Mouse (Mus musculus) left cerebral cortex, postnatal 25 days (tissue): Measurements from ENCODE around the gene Kcnh1. TPM values are rescaled to one million over a fixed set of nuclear protein-coding genes. Genes with fewer than 3 reads are reported as not detected.
A peak's percentile ranks its signal among the peaks of the same experiment; 100 is the strongest.

Experiments
- DNase-seq, 2 experiments: peaks; one replicate each; pipeline ENCODE4 v3.0.0; 2022; ENCODE audit warnings: low spot score in 2 of 2, mixed read lengths in 1 of 2
- intact Hi-C: fragments of 180-260 bp; cut with DNase I; formaldehyde crosslinking; loops from one replicate; pipeline ENCODE4 v1.15.1; 2025
- total RNA-seq, 2 experiments: library from RNA; stranded (reverse); gene quantifications; 2 replicates each; pipeline ENCODE4 v1.2.3; 2021

The Kcnh1 gene
- total RNA-seq, 2 experiments from 2014 or later: 76.5 to 81.5 TPM

DNA sequence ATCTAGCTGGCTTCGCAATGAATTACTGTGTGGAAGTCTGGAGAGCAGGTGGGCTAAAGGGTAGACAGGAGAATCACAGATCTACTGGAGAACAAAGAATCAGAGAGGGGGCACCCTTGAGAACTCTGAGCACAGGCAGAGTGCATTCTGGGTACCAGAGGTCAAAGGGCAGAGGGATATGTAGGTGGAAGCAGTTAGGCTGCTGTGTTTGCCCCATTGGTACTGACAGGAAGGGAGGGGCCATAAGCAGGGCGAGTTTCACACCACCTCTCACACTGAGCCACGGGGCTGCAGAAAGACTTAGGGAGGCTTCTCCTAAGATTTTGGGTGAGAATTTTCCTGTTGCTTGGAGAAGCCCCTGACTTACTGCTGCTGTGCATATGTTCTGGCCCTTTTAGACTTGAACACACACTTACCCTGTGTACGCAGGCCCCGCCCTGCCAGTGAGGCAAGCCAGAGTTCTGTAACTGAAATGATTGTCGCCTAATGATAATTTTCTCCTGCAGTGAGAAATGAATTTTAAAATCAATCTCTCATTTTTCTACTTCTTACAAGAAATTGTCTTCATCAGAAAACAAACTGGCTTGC is 121.4 kb downstream of the Kcnh1 start:
- DNase-seq: no peak
- intact Hi-C loops: no loop called here

DNA sequence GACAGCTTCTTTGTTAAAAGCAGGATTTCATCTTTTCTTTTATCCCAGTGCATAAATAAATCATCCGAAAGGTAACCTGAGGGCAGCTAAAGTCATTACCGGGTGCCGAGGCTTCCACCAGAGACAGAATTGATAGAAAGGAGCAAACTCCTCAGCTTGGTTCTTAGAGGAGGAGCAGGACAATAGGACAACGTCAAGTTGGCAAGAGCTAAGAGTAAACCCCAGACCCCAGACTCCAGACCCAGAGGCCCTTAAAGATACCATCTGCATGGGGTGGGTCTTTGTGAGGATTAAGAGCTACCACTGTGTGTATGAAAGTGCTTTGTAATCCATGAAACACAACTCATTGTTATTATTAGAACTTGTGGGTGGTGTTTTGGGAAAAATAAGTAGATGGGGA is 121.9 kb downstream of the Kcnh1 start:
- no peak for DNase-seq
- intact Hi-C loops: no loop called here

DNA sequence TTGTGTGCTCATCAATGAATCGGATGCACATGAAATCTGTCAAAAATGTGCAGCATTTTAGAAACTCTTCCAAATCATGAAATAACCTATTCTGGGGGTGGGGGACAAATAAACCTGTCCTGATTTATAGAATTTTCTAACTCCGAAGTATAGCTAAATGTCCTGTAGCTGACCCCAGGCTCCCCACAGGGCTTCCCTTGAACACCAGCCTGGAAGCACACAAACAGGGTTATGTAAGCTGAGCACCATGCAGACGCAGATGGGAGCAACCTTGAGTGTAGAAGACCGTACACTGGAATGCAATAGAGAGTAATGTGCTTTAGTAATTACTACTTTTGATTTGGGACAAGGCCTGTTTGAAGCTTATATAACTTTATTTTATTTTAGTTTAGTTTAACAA is 122.4 kb downstream of the Kcnh1 start:
- DNase-seq: no peak
- intact Hi-C loops: no loop called here

DNA sequence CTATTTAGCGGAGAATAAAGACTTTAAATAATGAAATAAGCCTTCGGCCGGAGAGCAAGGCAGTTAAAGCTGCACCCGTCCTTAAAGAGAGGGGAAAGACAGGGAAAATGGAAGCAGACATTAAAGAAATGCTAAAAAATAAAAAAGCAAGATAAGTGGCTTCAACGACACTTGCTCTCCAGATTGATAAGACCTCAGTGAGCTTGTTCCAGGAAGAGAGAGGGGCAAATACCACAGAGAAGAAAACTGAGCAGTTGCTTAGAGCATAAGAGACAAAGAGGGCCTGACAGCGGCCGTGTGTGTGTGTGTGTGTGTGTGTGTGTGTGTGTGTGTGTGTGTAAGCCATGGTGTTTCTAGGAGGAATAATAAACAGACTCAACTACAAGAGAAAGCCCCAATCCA is 123.0 kb downstream of the Kcnh1 start:
- intact Hi-C loops: no loop called here
- no peak for DNase-seq

GRCm38 (mm10) chr1:192314044-192314443 is 123.5 kb downstream of the Kcnh1 start:
- intact Hi-C loops: no loop called here

GRCm38 (mm10) chr1:192315392-192316070 is 125.0 kb downstream of the Kcnh1 start:
- no peak for DNase-seq
- intact Hi-C loops: no loop called here

More at GRCm38 (mm10) chr1:192314044-192314443, 123.5 kb downstream of the Kcnh1 start:
- DNase-seq: no peak

GRCm38 (mm10) chr1:192324223-192324622 is 133.6 kb downstream of the Kcnh1 start:
- no peak for DNase-seq
- intact Hi-C loops: no loop called here

- intact Hi-C loops: no loop called here
- DNase-seq: no peak
Measured at GRCm38 (mm10) chr1:192327052-192327451, 136.5 kb downstream of the Kcnh1 start.

DNA sequence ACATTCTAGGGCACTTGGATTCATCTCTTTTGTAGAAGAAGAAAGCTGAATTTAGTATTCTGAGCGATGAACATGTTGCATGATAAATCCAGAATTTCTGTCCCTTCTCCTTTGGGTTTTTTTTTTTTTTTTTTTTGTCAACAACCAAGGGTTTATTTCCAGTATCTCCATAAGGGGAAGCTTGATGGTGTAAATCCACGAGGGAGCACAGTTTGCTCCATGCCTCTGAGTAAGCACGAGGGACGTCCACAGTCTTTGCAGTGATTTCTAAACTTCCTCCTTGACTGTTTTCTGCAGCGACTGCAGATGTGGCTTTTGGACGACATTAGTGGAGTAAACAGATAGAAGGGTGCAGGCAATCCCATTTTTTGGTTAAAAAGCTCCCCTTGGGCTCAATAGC is 140.6 kb downstream of the Kcnh1 start:
- DNase-seq: peak in 1 of 2 experiments; percentile 70
- intact Hi-C loops: loop anchor here (5.0 kb wide), 1 partner anchor 256 kb away; no protein-coding TSS in a partner anchor

DNA sequence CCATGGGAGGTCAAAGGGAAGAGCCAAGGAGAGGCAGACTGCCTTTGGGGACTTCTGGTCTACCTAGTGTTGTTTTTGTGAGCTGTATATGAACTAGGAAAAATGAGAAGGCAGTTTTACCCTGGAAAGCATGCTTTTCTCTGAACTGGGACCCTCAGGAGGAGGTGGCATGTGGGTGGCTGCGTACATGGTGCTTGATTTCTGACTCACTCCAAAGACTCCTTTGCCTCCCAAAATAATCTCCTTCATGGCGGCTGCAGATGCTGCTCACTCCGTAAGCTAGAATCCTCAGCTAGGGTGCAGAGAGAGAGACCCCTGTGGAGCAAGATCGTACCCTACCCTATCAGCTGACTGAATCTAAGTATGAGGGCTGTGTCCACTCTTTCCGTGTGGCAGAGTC is 145.5 kb downstream of the Kcnh1 start:
- intact Hi-C loops: no loop called here
- peak in 1 of 2 experiments; percentile 90 for DNase-seq

- DNase-seq: no peak
- intact Hi-C loops: loop anchor here (5.0 kb wide), 1 partner anchor 147 kb away; the partner anchor contains the start of gene Kcnh1
Measured at GRCm38 (mm10) chr1:192339361-192340077, 148.9 kb downstream of the Kcnh1 start.

DNA sequence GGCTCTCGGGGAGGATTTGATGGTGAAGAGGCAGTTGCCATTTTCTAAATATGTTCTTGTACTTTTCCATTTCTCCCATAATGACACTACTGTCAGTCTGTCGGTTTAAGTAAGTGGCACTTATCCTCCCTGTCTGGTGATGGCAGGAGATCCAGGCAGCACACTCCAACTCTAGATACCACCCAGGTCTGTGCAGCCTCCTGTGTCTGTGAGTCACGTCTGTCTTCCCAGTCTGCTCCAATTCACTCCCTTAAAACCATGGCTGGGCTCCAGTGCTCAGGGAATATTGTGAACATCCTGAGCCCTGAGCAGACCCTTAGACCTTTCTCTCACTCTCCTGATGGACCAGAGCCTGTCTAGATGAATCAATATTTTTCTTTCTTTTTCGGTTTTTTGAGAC is 151.2 kb downstream of the Kcnh1 start:
- intact Hi-C loops: loop anchor here (5.0 kb wide), 1 partner anchor 149 kb away; the partner anchor contains the start of gene Kcnh1
- peak in 1 of 2 experiments; percentile 75 for DNase-seq

- no peak for DNase-seq
- intact Hi-C loops: loop anchor here (5.0 kb wide), 1 partner anchor 152 kb away; the partner anchor contains the start of gene Kcnh1
Measured at GRCm38 (mm10) chr1:192343996-192344395, 153.4 kb downstream of the Kcnh1 start.

GRCm38 (mm10) chr1:192347327-192347726 is 156.8 kb downstream of the Kcnh1 start:
- intact Hi-C loops: no loop called here
- no peak for DNase-seq

DNA sequence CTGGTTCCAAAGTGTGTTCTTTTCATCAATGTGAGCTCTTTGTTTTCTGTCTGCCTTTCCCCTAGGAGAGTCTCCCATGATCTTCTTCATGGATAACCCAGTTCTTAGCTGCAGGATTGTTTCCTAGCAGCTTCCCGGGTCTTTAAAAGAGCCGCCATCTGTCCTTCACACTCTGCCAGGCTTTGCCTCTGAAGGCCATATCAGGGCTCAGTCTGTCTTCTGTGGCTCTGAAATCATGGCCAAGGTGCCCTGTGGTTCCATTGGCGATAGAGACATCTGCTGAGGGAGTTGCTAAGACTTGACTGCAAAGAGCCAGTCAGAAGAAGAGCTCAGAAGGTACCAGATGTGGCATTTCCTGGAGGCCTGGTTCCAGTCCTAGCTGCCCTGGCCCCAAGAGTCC is 165.7 kb downstream of the Kcnh1 start:
- no peak for DNase-seq
- intact Hi-C loops: loop anchor here (5.0 kb wide), 1 partner anchor 89 kb away; no protein-coding TSS in a partner anchor

DNA sequence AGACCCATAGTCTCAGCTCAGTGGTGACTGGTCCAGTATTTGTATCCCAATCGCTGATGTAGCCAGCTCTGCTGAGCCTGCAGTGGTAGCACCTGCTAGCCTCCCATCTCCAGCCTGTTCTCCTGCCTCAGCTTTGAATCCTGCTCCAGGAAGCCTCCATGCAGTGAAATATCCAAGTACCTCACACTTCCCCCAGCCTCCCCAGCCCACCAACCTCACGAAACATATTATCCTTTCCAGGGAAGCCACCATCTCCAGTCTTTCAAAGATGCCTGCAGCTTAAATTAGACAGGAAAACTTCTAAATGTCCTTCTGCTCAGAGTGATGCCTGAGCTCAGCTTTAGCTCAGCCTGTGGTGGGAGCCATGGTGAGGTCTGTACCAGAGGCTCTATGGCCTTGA is 168.6 kb downstream of the Kcnh1 start:
- intact Hi-C loops: loop anchor here (5.0 kb wide), 1 partner anchor 92 kb away; no protein-coding TSS in a partner anchor
- DNase-seq: peak in 1 of 2 experiments; percentile 89

DNA sequence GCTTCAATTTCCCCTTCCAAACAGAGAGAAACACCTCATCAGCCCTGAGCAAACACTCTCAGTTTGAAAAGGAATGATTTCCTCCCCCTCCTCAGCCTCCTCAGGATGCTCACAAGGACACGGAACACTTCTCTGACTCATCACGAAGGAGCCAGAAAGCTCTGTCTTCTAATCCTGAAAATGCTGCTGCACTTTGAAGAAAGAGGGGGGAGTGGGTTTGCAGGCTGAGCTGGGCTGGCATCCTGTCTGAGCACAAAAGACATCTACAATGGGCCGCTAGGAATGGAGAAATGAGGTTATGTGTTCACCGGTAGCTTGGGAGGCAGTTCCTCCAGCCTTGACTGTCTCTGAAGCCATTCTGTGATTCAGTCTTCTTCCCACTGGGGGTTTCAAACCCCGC is 177.8 kb downstream of the Kcnh1 start:
- intact Hi-C loops: no loop called here

DNA sequence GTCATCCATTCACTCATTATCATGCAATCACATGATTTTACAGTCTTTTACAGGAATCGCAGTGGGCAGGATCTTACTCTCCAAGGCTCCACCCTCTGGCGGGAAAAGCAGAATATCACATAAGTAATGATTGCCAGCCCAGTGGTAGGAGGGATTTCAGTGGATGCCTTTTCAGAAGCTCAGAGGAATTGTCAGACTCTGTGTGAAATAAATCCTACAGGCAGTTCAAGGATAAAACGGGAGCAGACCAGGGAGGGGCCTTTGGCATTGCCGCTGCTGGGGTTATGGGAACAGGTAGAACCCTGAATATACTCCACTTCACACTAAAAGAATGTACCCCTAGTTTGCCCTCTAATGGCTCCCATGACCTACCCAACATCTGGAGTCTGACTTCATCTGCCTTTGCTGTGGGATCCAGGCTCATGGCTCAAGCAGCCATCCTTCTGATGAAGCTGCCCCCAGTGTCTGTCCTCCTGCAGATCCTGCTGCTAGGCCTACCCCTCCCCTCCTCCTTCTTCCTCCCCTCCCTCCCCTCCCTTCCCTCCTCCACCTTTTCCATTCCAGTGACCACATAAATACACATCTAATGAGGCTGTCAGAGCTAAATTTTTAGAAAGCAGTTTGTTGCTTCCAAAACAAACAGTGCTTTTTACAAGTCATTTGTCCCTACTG is 181.5 kb downstream of the Kcnh1 start:
- intact Hi-C loops: no loop called here
- no peak for DNase-seq

More for the DNA sequence above, 177.8 kb downstream of the Kcnh1 start:
- DNase-seq: peak; percentile 45 to 93

- DNase-seq: no peak
- intact Hi-C loops: no loop called here
Measured at GRCm38 (mm10) chr1:192378546-192379075, 188.0 kb downstream of the Kcnh1 start.
